Mouse (Mus musculus) stomach, embryonic 16.5 days (tissue): Measurements from ENCODE around the gene Armc2. TPM values are rescaled to one million over a fixed set of nuclear protein-coding genes. Genes with fewer than 3 reads are reported as not detected.

ENCODE experiments used
- ATAC-seq: fragments of 200-750 bp; cut with Nextera tagmentation; 2 replicates; pipeline ENCODE4 v1.8.0; 2017; ENCODE audit warnings: moderate number of reproducible peaks, moderate TSS enrichment; ENCODE audit not compliant: insufficient read depth, low FRiP score
- H3K27ac ChIP-seq: fragments of 300-500 bp; sonication (generic); 2 replicates; pipeline ENCODE4 v1.5.1; 2014; ENCODE audit warnings: low read length
- H3K27me3 ChIP-seq: fragments of 300-500 bp; sonication (generic); 2 replicates; pipeline ENCODE4 v1.6.1; 2014; ENCODE audit warnings: low read length, control low read depth, mixed read lengths; ENCODE audit not compliant: control insufficient read depth, insufficient read depth
- H3K36me3 ChIP-seq: fragments of 300-500 bp; sonication (generic); 2 replicates; pipeline ENCODE4 v1.6.1; 2014; ENCODE audit warnings: low read length; ENCODE audit not compliant: control insufficient read depth, insufficient read depth
- H3K4me1 ChIP-seq: fragments of 300-500 bp; sonication (generic); 2 replicates; pipeline ENCODE4 v1.6.1; 2014; ENCODE audit warnings: low read length, control low read depth, mixed read lengths; ENCODE audit not compliant: control insufficient read depth, insufficient read depth
- H3K4me2 ChIP-seq: fragments of 300-500 bp; sonication (generic); 2 replicates; pipeline ENCODE4 v1.6.1; 2014; ENCODE audit warnings: low read depth, low read length, mixed read lengths
- H3K4me3 ChIP-seq: fragments of 300-500 bp; sonication (generic); replicated peaks from 2 replicates; pipeline ENCODE4 v1.5.1; 2014; ENCODE audit warnings: mild to moderate bottlenecking, low read length
- H3K9ac ChIP-seq: fragments of 300-500 bp; sonication (generic); 2 replicates; pipeline ENCODE4 v1.6.1; 2014; ENCODE audit warnings: low read length
- H3K9me3 ChIP-seq: fragments of 300-500 bp; sonication (generic); replicated peaks from 2 replicates; pipeline ENCODE4 v1.6.1; 2016; ENCODE audit warnings: low read length, control low read depth; ENCODE audit not compliant: control insufficient read depth
- WGBS: fragments of 180-500 bp; shearing (Covaris S2); extraction: QIAGEN DNeasy Blood & Tissue Kit; methylation state at CpG from one replicate; pipeline ENCODE4 v1.1.7; 2014; 5-methylcytosine and 5-hydroxymethylcytosine counted together
- polyA plus RNA-seq: library from polyadenylated mRNA; unstranded; fragments of >200 nt; fragmentation: Nextera tagmentation; extraction: Ambion mirVana; gene quantifications from 2 replicates; pipeline ENCODE4 v1.2.1, GENCODE M21; 2015

Gene Armc2
- polyA plus RNA-seq, 1 experiment from 2014 or later = 2.9 TPM

DNA sequence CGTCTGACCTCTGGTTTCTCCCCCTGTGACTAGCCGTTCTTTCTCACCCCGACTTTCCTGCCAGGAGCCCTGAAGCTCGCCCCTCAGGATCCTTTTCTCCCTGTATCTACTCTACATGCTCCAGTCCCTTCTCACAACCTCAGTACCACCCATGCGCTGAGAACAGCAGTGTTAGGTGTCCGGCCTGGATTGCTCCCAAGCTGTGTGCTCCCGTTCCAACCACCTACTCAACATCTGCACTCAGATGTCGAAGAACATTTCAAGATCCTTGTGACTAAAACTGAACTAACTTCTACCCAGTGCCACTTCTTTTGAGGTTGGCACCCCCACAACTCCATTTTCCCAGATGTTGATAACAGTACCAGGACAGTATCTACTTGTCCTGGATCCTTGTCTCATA is 30.4 kb upstream of the Armc2 start:
- H3K27me3 ChIP-seq = no peaks in the 10 kb centered on the region
- WGBS = 83% methylated on average over 8 of the region's 8 CpGs
- ATAC-seq = no peak

DNA sequence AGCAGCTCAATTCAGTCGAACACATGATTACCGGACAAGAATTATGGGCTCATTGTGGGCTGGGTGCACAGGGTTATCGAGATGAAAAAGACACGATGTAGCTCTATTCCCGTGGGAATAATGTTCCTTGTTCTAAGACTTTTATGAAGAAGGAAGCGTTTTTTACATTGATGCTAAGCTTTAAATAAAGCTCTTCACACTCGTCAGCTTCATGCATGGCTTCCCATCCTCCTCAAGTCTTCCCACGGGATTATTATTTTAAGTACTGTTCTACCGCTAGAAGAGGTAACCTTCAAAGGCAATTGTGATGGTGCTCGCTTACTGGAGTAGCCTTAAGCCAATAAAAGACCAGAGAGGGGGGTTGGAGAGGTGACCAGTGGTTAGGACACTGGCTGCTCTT is 26.3 kb upstream of the Armc2 start:
- H3K9ac ChIP-seq = no peak overlapping the region

More for the DNA sequence above, 30.4 kb upstream of the Armc2 start:
- no peaks in the 10 kb centered on the region for H3K4me1 ChIP-seq
- no peaks in the 10 kb centered on the region for H3K9me3 ChIP-seq
- H3K9ac ChIP-seq = no peak overlapping the region
- no peak overlapping the region for H3K4me3 ChIP-seq
- no peak overlapping the region for H3K4me2 ChIP-seq
- H3K27ac ChIP-seq = no peak overlapping the region
- H3K36me3 ChIP-seq = no peaks in the 10 kb centered on the region

DNA sequence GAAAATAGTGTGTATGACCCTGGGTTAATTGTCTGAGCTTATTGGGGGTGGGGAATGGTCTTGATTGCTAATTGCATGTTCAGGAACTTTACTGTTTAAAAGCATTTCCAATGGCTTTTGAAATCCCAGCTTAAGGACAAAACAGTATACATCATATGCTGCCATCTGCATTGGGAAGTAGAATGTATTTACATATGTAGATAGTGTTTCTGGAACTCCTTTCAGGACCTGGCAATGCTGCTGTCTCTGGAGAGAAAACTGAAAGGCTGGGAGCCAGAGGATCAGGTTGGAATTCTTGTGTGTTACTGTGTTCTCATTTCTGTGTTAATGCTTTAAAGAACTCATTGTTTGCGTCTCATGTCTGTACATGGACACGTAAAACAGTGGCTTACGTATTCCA is 25.1 kb upstream of the Armc2 start:
- no peak for ATAC-seq
- H3K9ac ChIP-seq = no peak overlapping the region
- peaks cover 12% of the 10 kb centered on the region for H3K4me1 ChIP-seq
- no peaks in the 10 kb centered on the region for H3K9me3 ChIP-seq
- H3K4me2 ChIP-seq = no peak overlapping the region
- no peaks in the 10 kb centered on the region for H3K27me3 ChIP-seq
- peak overlapping the region; percentile 1; the same call in 1 of the 2 replicates for H3K27ac ChIP-seq
- 76% methylated on average over 3 of the region's 3 CpGs for WGBS
- H3K36me3 ChIP-seq = no peaks in the 10 kb centered on the region
- no peak overlapping the region for H3K4me3 ChIP-seq

More for the DNA sequence above, 26.3 kb upstream of the Armc2 start:
- no peaks in the 10 kb centered on the region for H3K27me3 ChIP-seq
- ATAC-seq = no peak
- no peaks in the 10 kb centered on the region for H3K36me3 ChIP-seq
- no peaks in the 10 kb centered on the region for H3K9me3 ChIP-seq
- no peak overlapping the region for H3K4me2 ChIP-seq
- 81% methylated on average over 10 of the region's 10 CpGs for WGBS
- no peak overlapping the region for H3K27ac ChIP-seq
- peaks cover 12% of the 10 kb centered on the region for H3K4me1 ChIP-seq
- no peak overlapping the region for H3K4me3 ChIP-seq

DNA sequence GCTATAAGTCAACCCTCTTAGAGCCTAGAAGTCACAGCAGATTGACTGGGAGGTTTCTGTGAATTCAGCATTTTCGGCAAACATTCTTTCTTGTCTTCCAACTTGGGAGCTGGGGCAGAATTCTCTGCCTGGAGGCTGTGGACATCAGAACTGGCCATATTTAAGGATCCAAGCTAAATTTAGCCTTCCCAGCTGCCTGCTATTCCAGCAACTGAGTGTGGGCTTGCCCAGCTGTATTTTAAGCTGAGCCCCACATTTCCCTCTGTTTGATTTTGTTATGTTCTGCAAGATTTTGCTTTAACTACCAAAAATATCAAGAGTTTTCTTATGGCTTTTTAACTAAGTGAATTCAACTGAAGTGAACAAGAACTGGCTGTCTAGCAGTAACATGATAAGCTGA is 24.6 kb upstream of the Armc2 start:
- Histone ChIP-seq H3K4me3 (no peak overlapping the region), H3K9me3 (no peaks in the 10 kb centered on the region), H3K9ac (no peak overlapping the region), H3K4me2 (no peak overlapping the region), H3K36me3 (no peaks in the 10 kb centered on the region), H3K27me3 (no peaks in the 10 kb centered on the region), H3K27ac (peak overlapping the region; percentile 1), H3K4me1 (peaks cover 12% of the 10 kb centered on the region)
- no peak for ATAC-seq
- WGBS = 55% methylated on average over 1 of the region's 1 CpGs

DNA sequence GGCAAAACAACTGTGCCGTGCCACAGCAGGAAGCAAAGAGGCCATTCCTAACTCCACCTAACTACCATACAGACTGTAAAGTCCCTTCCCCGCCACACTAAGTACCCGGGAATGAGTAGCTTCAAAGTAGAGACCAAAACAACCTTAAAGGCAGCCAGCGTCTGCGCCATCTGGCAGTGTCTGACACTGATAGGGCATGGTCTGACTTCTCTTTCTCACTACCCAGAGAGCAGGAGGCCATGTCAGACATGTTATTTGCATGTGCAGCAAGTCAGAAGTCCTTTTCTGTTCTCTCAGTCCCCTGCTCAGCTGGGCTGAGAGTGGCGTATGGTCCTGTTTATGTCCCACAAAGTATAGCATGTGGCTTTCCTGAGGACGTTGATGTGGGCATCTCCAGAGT is 23.8 kb upstream of the Armc2 start:
- no peak overlapping the region for H3K4me2 ChIP-seq
- H3K27me3 ChIP-seq = no peaks in the 10 kb centered on the region
- WGBS = 72% methylated on average over 7 of the region's 7 CpGs
- peaks cover 14% of the 10 kb centered on the region for H3K4me1 ChIP-seq
- no peaks in the 10 kb centered on the region for H3K36me3 ChIP-seq
- no peak overlapping the region for H3K9ac ChIP-seq
- ATAC-seq = no peak
- no peaks in the 10 kb centered on the region for H3K9me3 ChIP-seq
- no peak overlapping the region for H3K4me3 ChIP-seq
- H3K27ac ChIP-seq = no peak overlapping the region

DNA sequence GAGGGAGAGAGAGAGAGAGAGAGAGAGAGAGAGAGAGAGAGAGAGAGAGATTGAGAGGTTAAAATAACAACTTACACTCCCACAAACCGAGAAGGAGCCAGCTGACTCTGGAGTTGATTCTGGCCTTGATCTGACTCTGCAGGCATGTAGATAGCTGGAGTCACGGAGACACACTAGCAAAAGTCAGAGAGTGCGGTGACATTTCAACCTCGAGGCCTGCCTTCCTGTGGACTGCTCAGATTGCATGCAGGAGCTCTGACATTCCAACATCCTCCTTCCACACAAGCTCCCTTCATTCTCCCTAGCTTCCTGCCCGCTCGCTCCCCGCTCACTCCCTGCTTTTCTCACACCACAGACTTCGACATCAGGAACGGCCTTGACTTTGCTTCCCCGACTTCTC is 20.3 kb upstream of the Armc2 start:
- no peak overlapping the region for H3K9ac ChIP-seq
- H3K27ac ChIP-seq = no peak overlapping the region
- no peak overlapping the region for H3K4me2 ChIP-seq
- ATAC-seq = no peak
- no peaks in the 10 kb centered on the region for H3K9me3 ChIP-seq
- no peaks in the 10 kb centered on the region for H3K27me3 ChIP-seq
- WGBS = 46% methylated on average over 10 of the region's 10 CpGs
- H3K4me1 ChIP-seq = peaks cover 14% of the 10 kb centered on the region
- no peak overlapping the region for H3K4me3 ChIP-seq
- no peaks in the 10 kb centered on the region for H3K36me3 ChIP-seq

DNA sequence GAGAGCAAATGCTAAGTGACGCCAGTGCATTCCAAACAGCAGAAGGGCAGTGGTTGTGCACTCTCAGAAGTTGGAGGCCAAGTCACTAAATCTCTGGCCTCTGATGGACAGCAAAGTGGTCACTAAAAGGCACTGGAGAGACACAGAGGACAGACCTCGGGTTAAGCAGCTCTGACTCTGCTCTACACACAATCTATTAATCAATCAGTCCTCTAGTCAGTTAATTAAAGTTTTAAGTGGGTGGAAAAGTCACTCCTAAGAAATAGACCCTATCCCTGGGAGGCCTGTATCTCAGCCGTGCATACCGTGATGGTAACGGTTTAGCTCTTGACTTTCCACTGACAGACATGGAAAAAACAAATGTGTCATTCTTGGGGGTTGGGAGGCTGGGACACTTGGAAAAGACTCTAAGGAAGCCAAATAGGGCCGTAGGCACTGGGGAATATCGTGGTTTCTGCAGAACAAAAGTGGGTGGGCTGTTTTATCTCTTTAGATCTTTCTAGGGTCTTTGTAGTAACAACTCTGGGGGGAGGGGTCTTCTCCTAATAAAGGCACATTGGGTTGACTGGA is 19.1 kb upstream of the Armc2 start:
- H3K4me1 ChIP-seq = 0 out of 2 replicates have a peak, but pooled peaks cover 3% of the 10 kb centered on the region
- H3K9me3 ChIP-seq = no peaks in the 10 kb centered on the region
- no peak overlapping the region for H3K9ac ChIP-seq
- H3K4me2 ChIP-seq = no peak overlapping the region
- H3K36me3 ChIP-seq = no peaks in the 10 kb centered on the region
- no peak overlapping the region for H3K4me3 ChIP-seq
- no peak for ATAC-seq
- no peaks in the 10 kb centered on the region for H3K27me3 ChIP-seq
- 44% methylated on average over 7 of the region's 7 CpGs for WGBS
- no peak overlapping the region for H3K27ac ChIP-seq

DNA sequence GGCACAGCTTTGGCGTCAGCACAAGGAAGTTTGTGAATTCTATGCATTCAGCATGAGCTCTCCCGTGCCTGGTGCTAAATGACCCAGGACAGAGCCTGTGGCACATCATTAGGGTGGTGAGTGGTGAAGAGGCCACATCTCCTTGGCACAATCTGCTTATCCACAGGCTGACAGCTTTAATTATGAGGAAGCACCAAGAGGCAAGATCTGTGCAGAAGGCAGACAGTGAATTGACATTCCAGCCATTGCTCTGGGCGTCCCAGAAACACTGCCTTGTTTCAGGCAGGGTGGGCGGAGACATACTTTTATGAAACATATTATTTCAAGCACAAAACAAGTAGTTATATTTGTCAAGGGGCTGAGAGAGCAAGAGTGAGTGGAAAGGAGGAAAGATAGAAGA is 18.6 kb upstream of the Armc2 start:
- no peaks in the 10 kb centered on the region for H3K9me3 ChIP-seq
- ATAC-seq = no peak
- 0 out of 2 replicates have a peak, but pooled peaks cover 3% of the 10 kb centered on the region for H3K4me1 ChIP-seq
- no peaks in the 10 kb centered on the region for H3K36me3 ChIP-seq
- H3K27ac ChIP-seq = no peak overlapping the region
- H3K27me3 ChIP-seq = no peaks in the 10 kb centered on the region
- no peak overlapping the region for H3K9ac ChIP-seq
- WGBS = 54% methylated on average over 4 of the region's 4 CpGs
- H3K4me3 ChIP-seq = no peak overlapping the region
- no peak overlapping the region for H3K4me2 ChIP-seq

DNA sequence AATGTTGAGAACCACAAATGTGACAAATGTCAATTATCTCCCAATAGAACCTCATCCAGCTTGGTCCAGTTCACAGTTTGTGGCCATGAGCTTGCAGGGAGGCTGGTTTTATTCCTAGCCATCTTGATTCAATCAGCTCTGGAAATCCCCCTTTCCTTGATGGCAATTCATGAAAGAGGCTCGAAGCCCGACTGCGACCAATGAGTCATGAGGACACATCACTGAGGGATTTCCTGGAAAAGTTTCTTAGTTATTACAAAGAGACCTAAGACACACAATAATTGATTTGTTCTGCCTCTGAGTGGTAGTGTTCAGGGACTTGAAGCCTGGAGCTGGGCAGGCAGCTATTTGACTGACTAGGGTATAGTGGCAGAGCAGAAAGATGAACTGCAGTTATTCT is 15.3 kb upstream of the Armc2 start:
- H3K9me3 ChIP-seq = no peaks in the 10 kb centered on the region
- H3K27ac ChIP-seq = no peak overlapping the region
- no peak for ATAC-seq
- no peak overlapping the region for H3K4me2 ChIP-seq
- WGBS = 68% methylated on average over 3 of the region's 3 CpGs
- H3K4me1 ChIP-seq = 0 out of 2 replicates have a peak, but pooled peaks cover 7% of the 10 kb centered on the region
- H3K9ac ChIP-seq = no peak overlapping the region
- H3K27me3 ChIP-seq = no peaks in the 10 kb centered on the region
- H3K36me3 ChIP-seq = no peaks in the 10 kb centered on the region
- no peak overlapping the region for H3K4me3 ChIP-seq
